ENCODE assay signal across 9 mouse cellular contexts in the genomic region with DNA sequence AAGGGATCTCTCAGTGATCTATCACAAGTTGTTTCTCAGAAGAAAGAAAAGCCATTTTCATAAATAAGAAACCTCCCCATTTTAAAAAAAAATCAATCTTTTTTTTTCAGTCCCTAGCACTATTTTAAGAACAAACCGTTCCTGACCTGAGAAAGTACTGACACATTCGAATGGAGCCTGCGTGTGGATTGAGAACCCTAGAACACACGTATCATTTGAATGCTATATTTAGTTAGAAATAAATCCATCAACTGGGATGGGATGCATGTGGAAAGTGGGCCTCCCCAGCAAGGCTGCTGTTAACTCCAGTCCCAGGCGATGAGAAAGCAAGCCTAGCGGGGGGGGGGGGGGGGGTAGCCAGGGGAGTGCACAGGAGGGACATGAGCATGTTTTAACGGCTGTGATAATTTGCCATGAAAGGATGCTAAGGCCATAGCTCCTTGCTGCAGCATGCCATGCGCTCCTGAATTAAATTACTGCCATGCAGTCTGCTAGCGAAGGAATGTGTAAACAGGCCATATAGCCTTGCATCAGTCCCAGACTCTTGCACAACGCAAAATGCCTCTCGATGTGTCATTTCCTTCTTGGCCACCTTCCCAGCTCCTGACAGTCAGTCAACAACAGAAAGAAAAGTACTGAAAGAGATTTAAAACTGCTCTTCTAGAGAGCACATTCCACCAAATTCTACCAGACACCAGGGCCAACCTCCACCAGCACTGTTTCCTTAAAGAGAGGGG.
DNase-seq lines count a peak whose midpoint lies in the region; ATAC-seq and TF ChIP-seq lines count a peak whose summit lies in the region.
"Had no signal": no experiment of that assay in that cellular context is flagged by ENCODE, and none has a peak within 500 bp of the region (broad histone marks: within the 10 kb centered on the region; RNA-seq: fewer than 3 reads in every experiment).

No protein-coding gene starts in this region.

- H3K27me3 ChIP-seq in forebrain, embryonic 14.5 days (replicated peaks; ENCODE audit: control insufficient read depth, insufficient read depth, low read length) = no peaks in the 10 kb centered on the region
- no peaks in the 10 kb centered on the region for H3K27me3 ChIP-seq in forebrain, embryonic 11.5 days (ENCODE audit: control insufficient read depth, insufficient read depth, low read length)
- no peaks in the 10 kb centered on the region for H3K27me3 ChIP-seq in kidney, embryonic 14.5 days (ENCODE audit: control insufficient read depth, insufficient read depth, low read length)
- no peaks in the 10 kb centered on the region for H3K27me3 ChIP-seq in liver, embryonic 14.5 days (ENCODE audit: control insufficient read depth, insufficient read depth, low read length)
- H3K27me3 ChIP-seq in midbrain, embryonic 16.5 days (ENCODE audit: control insufficient read depth, insufficient read depth, low read depth, low read length) = no peaks in the 10 kb centered on the region
- H3K27me3 ChIP-seq: CH12.LX had no signal

- peak; percentile 94 for ATAC-seq in forebrain, embryonic 14.5 days
- no peak for ATAC-seq in forebrain, embryonic 11.5 days (replicated peaks; ENCODE audit: low FRiP score)
- ATAC-seq in kidney, embryonic 14.5 days (ENCODE audit: low FRiP score, low TSS enrichment) = peak; percentile 70; the same call in 1 of the 2 replicates
- ATAC-seq in liver, embryonic 14.5 days (ENCODE audit: insufficient read depth) = 0 out of 2 replicates have a peak, but pooled peaks have one; percentile 31
- ATAC-seq in midbrain, embryonic 16.5 days = no peak

- WGBS in forebrain, embryonic 14.5 days = 43% methylated on average over 11 of the region's 11 CpGs
- 79% methylated on average over 11 of the region's 11 CpGs for WGBS in forebrain, embryonic 11.5 days
- WGBS in kidney, embryonic 14.5 days = 37% methylated on average over 10 of the region's 11 CpGs
- 49% methylated on average over 10 of the region's 11 CpGs for WGBS in liver, embryonic 14.5 days (ENCODE audit: insufficient replicate concordance)
- WGBS in midbrain, embryonic 16.5 days = 54% methylated on average over 10 of the region's 11 CpGs

- H3K27ac ChIP-seq in forebrain, embryonic 14.5 days (ENCODE audit: low read depth, low read length) = no peak overlapping the region
- no peak overlapping the region for H3K27ac ChIP-seq in forebrain, embryonic 11.5 days (ENCODE audit: low read depth, low read length)
- peak overlapping the region; percentile 63; the same call in 1 of the 2 replicates for H3K27ac ChIP-seq in kidney, embryonic 14.5 days (ENCODE audit: low read depth, low read length)
- no peak overlapping the region for H3K27ac ChIP-seq in liver, embryonic 14.5 days
- no peak overlapping the region for H3K27ac ChIP-seq in midbrain, embryonic 16.5 days (ENCODE audit: low read length)

- no peak for TF ChIP-seq CTCF in liver, embryonic 14.5 days (IDR thresholded peaks at IDR 0.05; ENCODE audit: low read depth)

- no peak overlapping the region for H3K4me2 ChIP-seq in forebrain, embryonic 14.5 days (ENCODE audit: low read length)
- no peak overlapping the region for H3K4me2 ChIP-seq in forebrain, embryonic 11.5 days (ENCODE audit: low read depth, low read length, severe bottlenecking)
- no peak overlapping the region; the same call in 1 of the 2 replicates for H3K4me2 ChIP-seq in kidney, embryonic 14.5 days (replicated peaks; ENCODE audit: low read depth, low read length)
- H3K4me2 ChIP-seq in liver, embryonic 14.5 days (ENCODE audit: low read depth) = no peak overlapping the region
- H3K4me2 ChIP-seq in midbrain, embryonic 16.5 days (ENCODE audit: low read length) = no peak overlapping the region

- H3K4me1 ChIP-seq in forebrain, embryonic 14.5 days (ENCODE audit: control insufficient read depth, insufficient read depth, low read length) = no peaks in the 10 kb centered on the region
- no peaks in the 10 kb centered on the region for H3K4me1 ChIP-seq in forebrain, embryonic 11.5 days (replicated peaks; ENCODE audit: control insufficient read depth, insufficient read depth, low read length)
- peaks cover 10% of the 10 kb centered on the region; the same call in 1 of the 2 replicates for H3K4me1 ChIP-seq in kidney, embryonic 14.5 days (ENCODE audit: control insufficient read depth, insufficient read depth, low read length)
- peaks cover 0 to 7% of the 10 kb centered on the region in 2 experiments; a peak in 2 of 4 replicates for H3K4me1 ChIP-seq in liver, embryonic 14.5 days (replicated peaks; ENCODE audit: control insufficient read depth in 2 of 2, insufficient read depth in 2 of 2, low read length in 1 of 2)
- no peaks in the 10 kb centered on the region for H3K4me1 ChIP-seq in midbrain, embryonic 16.5 days (ENCODE audit: control insufficient read depth, insufficient read depth, low read length)

- no peaks in the 10 kb centered on the region for H3K9me3 ChIP-seq in forebrain, embryonic 14.5 days (replicated peaks; ENCODE audit: control insufficient read depth, low read length)
- H3K9me3 ChIP-seq in forebrain, embryonic 11.5 days (ENCODE audit: control insufficient read depth, low read length) = no peaks in the 10 kb centered on the region
- H3K9me3 ChIP-seq in kidney, embryonic 14.5 days (ENCODE audit: control insufficient read depth, low read length) = no peaks in the 10 kb centered on the region
- no peaks in the 10 kb centered on the region for H3K9me3 ChIP-seq in liver, embryonic 14.5 days (ENCODE audit: control insufficient read depth, low read length)
- H3K9me3 ChIP-seq in midbrain, embryonic 16.5 days (replicated peaks; ENCODE audit: control insufficient read depth, low read length, poor library complexity, severe bottlenecking) = no peaks in the 10 kb centered on the region

- no peak overlapping the region for H3K9ac ChIP-seq in forebrain, embryonic 14.5 days (ENCODE audit: low read length)
- H3K9ac ChIP-seq in forebrain, embryonic 11.5 days (ENCODE audit: low read length) = no peak overlapping the region
- H3K9ac ChIP-seq in kidney, embryonic 14.5 days (ENCODE audit: low read depth, low read length) = no peak overlapping the region
- H3K9ac ChIP-seq in liver, embryonic 14.5 days (replicated peaks) = no peak overlapping the region
- H3K9ac ChIP-seq in midbrain, embryonic 16.5 days (ENCODE audit: low read depth, low read length) = no peak overlapping the region

- no peak for TF ChIP-seq EP300 in liver, embryonic 14.5 days (IDR thresholded peaks at IDR 0.05; ENCODE audit: low read depth)

- peak; percentile 87 for DNase-seq in forebrain, embryonic 14.5 days (ENCODE audit: low spot score)
- DNase-seq in forebrain, embryonic 11.5 days (ENCODE audit: low spot score) = no peak
- DNase-seq in adrenal gland, postnatal 10 days = peak; percentile 88
- peak; percentile 78 for DNase-seq in gonadal fat pad, adult 2 months (ENCODE audit: low read depth)
- peak; percentile 41 to 45 (median 41) for DNase-seq in liver, embryonic 14.5 days (ENCODE audit: low read depth in 3 of 3, low spot score in 3 of 3)
- DNase-seq in right cerebral cortex, postnatal 10 days (ENCODE audit: low spot score in 2 of 2) = peak; percentile 64 to 76

- H3K4me3 ChIP-seq in forebrain, embryonic 14.5 days (ENCODE audit: low read depth, low read length) = no peak overlapping the region
- H3K4me3 ChIP-seq in forebrain, embryonic 11.5 days (ENCODE audit: low read depth, low read length) = no peak overlapping the region
- no peak overlapping the region for H3K4me3 ChIP-seq in kidney, embryonic 14.5 days (ENCODE audit: low read length)
- no peak overlapping the region for H3K4me3 ChIP-seq in liver, embryonic 14.5 days (ENCODE audit: insufficient read depth in 1 of 2, low read depth in 2 of 2, low read length in 2 of 2)
- H3K4me3 ChIP-seq in midbrain, embryonic 16.5 days (ENCODE audit: low read depth, low read length) = no peak overlapping the region

- H3K36me3 ChIP-seq in forebrain, embryonic 14.5 days (ENCODE audit: control insufficient read depth, insufficient read depth, low read length) = no peaks in the 10 kb centered on the region
- H3K36me3 ChIP-seq in forebrain, embryonic 11.5 days (ENCODE audit: control insufficient read depth, insufficient read depth, low read length) = no peaks in the 10 kb centered on the region
- no peaks in the 10 kb centered on the region for H3K36me3 ChIP-seq in kidney, embryonic 14.5 days (ENCODE audit: control insufficient read depth, insufficient read depth, low read length)
- H3K36me3 ChIP-seq in liver, embryonic 14.5 days (replicated peaks; ENCODE audit: control insufficient read depth, insufficient read depth, low read depth) = no peaks in the 10 kb centered on the region
- no peaks in the 10 kb centered on the region for H3K36me3 ChIP-seq in midbrain, embryonic 16.5 days (ENCODE audit: control insufficient read depth, insufficient read depth, low read length)

Comparison
In these comparisons a context has a peak if more than half of its experiments do, and no peak if none do; other contexts are left out.
1. ATAC-seq: peak in forebrain, embryonic 14.5 days (single experiment), kidney, embryonic 14.5 days (single experiment) and liver, embryonic 14.5 days (single experiment); none in forebrain, embryonic 11.5 days (single experiment) and midbrain, embryonic 16.5 days (single experiment).